Mouse (Mus musculus) spleen, adult 2 months (tissue): Measurements from ENCODE around the gene Dguok.

Source experiments
- CTCF ChIP-seq: fragments of 200-500 bp; IDR thresholded peaks from 2 replicates; pipeline ENCODE4 v1.5.1; 2011; ENCODE audit warnings: mild to moderate bottlenecking, inconsistent platforms; ENCODE audit not compliant: insufficient read depth, insufficient read length, insufficient replicate concordance; ENCODE audit errors: extremely low read depth
- POLR2A ChIP-seq: fragments of 200-500 bp; IDR thresholded peaks from 2 replicates; pipeline ENCODE4 v1.6.1; 2011; ENCODE audit warnings: low read depth, low read length, inconsistent platforms

DNA sequence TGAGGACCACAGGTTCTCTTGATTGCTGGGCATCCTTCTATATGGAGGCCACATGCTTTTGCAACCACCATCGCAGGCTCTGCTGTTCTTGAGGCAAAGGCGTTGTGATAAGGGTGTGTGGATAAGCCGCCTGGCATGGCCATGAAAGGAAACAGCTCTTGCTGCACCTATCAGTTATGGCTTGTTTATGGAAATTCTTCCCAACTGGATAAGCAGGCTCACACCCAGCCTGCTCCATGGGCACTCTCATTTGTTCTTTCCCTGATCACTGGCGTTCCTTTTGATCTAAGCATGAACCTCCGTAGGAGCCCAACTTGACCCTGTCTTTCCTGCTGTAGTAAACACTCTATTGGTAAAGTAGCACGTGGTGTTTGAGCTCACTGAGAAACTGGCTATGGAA, 15.0 kb upstream of the Dguok start:
- no peak for TF ChIP-seq CTCF
- no peak for TF ChIP-seq POLR2A
